ENCODE assay signal across 11 mouse cellular contexts in the genomic region with DNA sequence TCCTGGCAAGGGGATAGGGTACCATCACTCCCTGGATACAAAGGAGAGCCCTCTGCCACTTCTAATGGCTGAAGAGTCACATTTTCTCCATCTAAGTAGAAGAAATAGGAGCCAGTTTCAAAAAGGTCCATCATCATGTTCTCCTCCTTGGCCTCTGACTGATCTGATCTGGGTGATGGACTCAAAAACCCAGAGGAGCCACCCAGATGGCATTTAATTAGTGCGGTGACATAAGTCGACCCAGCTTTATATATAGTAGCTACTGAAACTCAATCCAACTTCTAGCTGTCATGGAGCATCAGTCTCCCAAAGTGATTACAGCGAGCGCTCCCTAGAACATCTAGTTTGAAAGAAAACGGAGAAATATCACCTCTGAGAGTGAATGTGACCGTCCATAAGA. TPM values are rescaled to one million over a fixed set of nuclear protein-coding genes. Genes with fewer than 3 reads are reported as not detected.
A peak's percentile ranks its signal among the peaks of the same experiment; 100 is the strongest.
DNase-seq lines count a peak whose midpoint lies in the region; ATAC-seq and TF ChIP-seq lines count a peak whose summit lies in the region.
"Had no signal": no experiment of that assay in that cellular context is flagged by ENCODE, and none has a peak within 500 bp of the region (broad histone marks: within the 10 kb centered on the region; RNA-seq: fewer than 3 reads in every experiment).

A gene (minus strand): TSS at position 170 of the 400 bp plus-strand sequence.

- DNase-seq in heart, adult 9 months (ENCODE audit: low spot score in 2 of 2): no peak
- no peak for DNase-seq in midbrain, postnatal 0 days (ENCODE audit: low spot score)
- no peak for DNase-seq in layer of hippocampus, adult 18-20 months (ENCODE audit: low spot score in 2 of 2)
- DNase-seq in left cerebral cortex, postnatal 4 days: no peak
- DNase-seq: cerebellum, adult 18-20 months; heart, adult 18-20 months had no signal

- H3K4me1 ChIP-seq in heart, embryonic 15.5 days (replicated peaks): peaks cover 2% of the 10 kb centered on the region; the same call in 1 of the 2 replicates
- H3K4me1 ChIP-seq in embryonic facial prominence, embryonic 15.5 days: no peaks in the 10 kb centered on the region
- H3K4me1 ChIP-seq in hindbrain, embryonic 15.5 days (replicated peaks): peaks cover 8% of the 10 kb centered on the region; the same call in 1 of the 2 replicates
- no peaks in the 10 kb centered on the region for H3K4me1 ChIP-seq in midbrain, postnatal 0 days (ENCODE audit: insufficient read depth, low read length)

- no peaks in the 10 kb centered on the region for H3K36me3 ChIP-seq in heart, embryonic 15.5 days
- H3K36me3 ChIP-seq in embryonic facial prominence, embryonic 15.5 days: no peaks in the 10 kb centered on the region
- no peaks in the 10 kb centered on the region for H3K36me3 ChIP-seq in hindbrain, embryonic 15.5 days
- H3K36me3 ChIP-seq in midbrain, postnatal 0 days (ENCODE audit: insufficient read depth, low read length): no peaks in the 10 kb centered on the region

- no peak for TF ChIP-seq CTCF in midbrain, postnatal 0 days (IDR thresholded peaks at IDR 0.05)

- ATAC-seq in heart, embryonic 15.5 days (replicated peaks; ENCODE audit: insufficient number of reproducible peaks, insufficient read depth, low FRiP score, low read depth): no peak
- no peak for ATAC-seq in embryonic facial prominence, embryonic 15.5 days (ENCODE audit: insufficient number of reproducible peaks, low FRiP score, low TSS enrichment, low read depth)
- no peak for ATAC-seq in hindbrain, embryonic 15.5 days (ENCODE audit: low FRiP score, low read depth)
- ATAC-seq in midbrain, postnatal 0 days (ENCODE audit: low FRiP score): no peak
- ATAC-seq in erythroblast, adult 5-6 weeks (replicated peaks; ENCODE audit: low FRiP score, poor library complexity, severe bottlenecking): no peak

- H3K9ac ChIP-seq in heart, embryonic 15.5 days: no peak within 1 kb of the TSS
- no peak within 1 kb of the TSS for H3K9ac ChIP-seq in embryonic facial prominence, embryonic 15.5 days
- no peak within 1 kb of the TSS for H3K9ac ChIP-seq in hindbrain, embryonic 15.5 days
- no peak within 1 kb of the TSS for H3K9ac ChIP-seq in midbrain, postnatal 0 days (replicated peaks; ENCODE audit: low read length, poor library complexity, severe bottlenecking)

- H3K4me2 ChIP-seq in heart, embryonic 15.5 days: peak within 1 kb of the TSS; percentile 61
- peak within 1 kb of the TSS; percentile 36 for H3K4me2 ChIP-seq in embryonic facial prominence, embryonic 15.5 days (replicated peaks)
- peak within 1 kb of the TSS; percentile 48 for H3K4me2 ChIP-seq in hindbrain, embryonic 15.5 days
- peak within 1 kb of the TSS; percentile 35 for H3K4me2 ChIP-seq in midbrain, postnatal 0 days (ENCODE audit: low read depth, low read length, poor library complexity, severe bottlenecking)

- H3K4me3 ChIP-seq in heart, embryonic 15.5 days: peak within 1 kb of the TSS; percentile 31
- peak within 1 kb of the TSS; percentile 23 for H3K4me3 ChIP-seq in embryonic facial prominence, embryonic 15.5 days (replicated peaks)
- H3K4me3 ChIP-seq in hindbrain, embryonic 15.5 days: peak within 1 kb of the TSS; percentile 18
- H3K4me3 ChIP-seq in midbrain, postnatal 0 days (ENCODE audit: low read depth, low read length): peak within 1 kb of the TSS; percentile 23; the same call in 1 of the 2 replicates

- intact Hi-C loops in left cerebral cortex, postnatal 4 days (cut with DNase I): no loop called here

- H3K9me3 ChIP-seq in heart, embryonic 15.5 days (replicated peaks): no peaks in the 10 kb centered on the region
- no peaks in the 10 kb centered on the region for H3K9me3 ChIP-seq in embryonic facial prominence, embryonic 15.5 days (replicated peaks)
- H3K9me3 ChIP-seq in hindbrain, embryonic 15.5 days: no peaks in the 10 kb centered on the region
- H3K9me3 ChIP-seq in midbrain, postnatal 0 days (ENCODE audit: low read length): no peaks in the 10 kb centered on the region

- no peak within 1 kb of the TSS for H3K27ac ChIP-seq in heart, embryonic 15.5 days
- H3K27ac ChIP-seq in embryonic facial prominence, embryonic 15.5 days (replicated peaks): no peak within 1 kb of the TSS
- no peak within 1 kb of the TSS for H3K27ac ChIP-seq in hindbrain, embryonic 15.5 days (replicated peaks)
- H3K27ac ChIP-seq in midbrain, postnatal 0 days (ENCODE audit: low read depth, low read length): no peak within 1 kb of the TSS

- H3K27me3 ChIP-seq in heart, embryonic 15.5 days: no peaks in the 10 kb centered on the region
- H3K27me3 ChIP-seq in embryonic facial prominence, embryonic 15.5 days: 0 out of 2 replicates have a peak, but pooled peaks cover 7% of the 10 kb centered on the region
- H3K27me3 ChIP-seq in hindbrain, embryonic 15.5 days: no peaks in the 10 kb centered on the region
- H3K27me3 ChIP-seq in midbrain, postnatal 0 days (ENCODE audit: insufficient read depth, low read length): no peaks in the 10 kb centered on the region

- WGBS in heart, embryonic 15.5 days: 85% methylated on average over 6 of the region's 6 CpGs
- 79% methylated on average over 6 of the region's 6 CpGs for WGBS in embryonic facial prominence, embryonic 15.5 days
- WGBS in hindbrain, embryonic 15.5 days: 90% methylated on average over 6 of the region's 6 CpGs
- 95% methylated on average over 6 of the region's 6 CpGs for WGBS in midbrain, postnatal 0 days

RNA-seq across cellular contexts. Expression of the gene that starts here (rescaled TPM):
- polyA plus RNA-seq in heart, embryonic 15.5 days (2015; fragmentation: Nextera tagmentation; extraction: Ambion mirVana): 0.16 TPM in 1 of 2 replicates, not detected in the other
- 8.8 and 11.6 TPM in 2 replicates for polyA plus RNA-seq in embryonic facial prominence, embryonic 15.5 days (2015; fragmentation: Nextera tagmentation; extraction: Ambion mirVana)
- polyA plus RNA-seq in hindbrain, embryonic 15.5 days (2015; fragmentation: Nextera tagmentation; extraction: Ambion mirVana): 0.12 TPM in 1 of 2 replicates, not detected in the other
- not detected in 2 replicates for total RNA-seq in midbrain, postnatal 0 days (2014; rRNA removed)
- polyA plus RNA-seq in midbrain, postnatal 0 days (2015; fragmentation: Nextera tagmentation; extraction: Ambion mirVana): not detected in 2 replicates
- total RNA-seq in erythroblast, adult 5-6 weeks (2015; ENCODE audit: low replicate concordance): not detected in 2 replicates
- not detected in 2 replicates for total RNA-seq in erythroblast, adult 5-6 weeks (2017; ENCODE audit: low replicate concordance)
- not detected for total RNA-seq in layer of hippocampus, adult 18-20 months (2021)
- not detected for total RNA-seq in left cerebral cortex, postnatal 4 days (2021)
- total RNA-seq: heart, adult 18-20 months; neutrophil, adult 5-6 weeks had no signal
